Mouse (Mus musculus) ovary, postnatal 36 days (tissue): ENCODE results near the gene Cwc22.
"Not testable (repeated sequence)": the region's sequence is repeated elsewhere in the genome, so short reads cannot be mapped to it uniquely, and the experiment has no call there.

Source experiments
- DNase-seq: peaks from one replicate; pipeline ENCODE4 v3.0.0; 2022; ENCODE audit warnings: low spot score, mixed read lengths

Cwc22 gene

DNA sequence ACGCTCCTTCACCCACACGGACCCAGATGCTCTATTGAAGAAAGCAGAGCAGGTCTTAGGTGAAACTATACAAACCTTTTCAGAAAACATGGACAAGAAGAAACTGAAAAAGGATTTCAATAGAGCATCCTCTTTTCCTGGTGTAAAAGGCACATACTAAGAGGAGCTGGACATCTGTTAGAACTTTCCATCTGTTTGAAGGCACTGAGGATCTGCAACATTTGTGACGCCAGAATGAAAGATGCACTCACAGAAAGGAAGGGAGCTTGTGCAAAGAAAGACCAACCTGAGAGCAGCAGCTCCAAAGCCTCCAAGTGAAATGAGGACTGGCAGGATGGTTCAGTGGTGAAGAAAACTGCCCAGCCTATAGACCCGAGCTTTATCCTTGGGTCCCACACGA, 48.2 kb downstream of the Cwc22 start:
- DNase-seq = no peak

DNA sequence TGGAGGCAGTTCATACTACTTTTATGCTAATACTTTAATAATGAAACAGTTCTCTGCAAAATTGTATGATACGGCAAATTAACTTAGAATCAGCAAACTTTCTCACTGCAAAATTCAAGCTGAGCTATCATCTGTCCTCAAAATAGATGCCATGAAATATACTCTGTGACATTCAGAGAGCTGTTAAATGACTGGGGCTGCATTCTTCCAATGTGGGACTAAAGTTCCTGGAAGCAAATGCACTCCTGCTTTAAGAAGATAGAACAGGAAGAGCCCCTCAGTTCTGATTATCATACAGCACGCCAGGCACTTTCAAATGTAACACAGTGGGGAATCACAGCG, 48.6 kb downstream of the Cwc22 start:
- DNase-seq = no peak

DNA sequence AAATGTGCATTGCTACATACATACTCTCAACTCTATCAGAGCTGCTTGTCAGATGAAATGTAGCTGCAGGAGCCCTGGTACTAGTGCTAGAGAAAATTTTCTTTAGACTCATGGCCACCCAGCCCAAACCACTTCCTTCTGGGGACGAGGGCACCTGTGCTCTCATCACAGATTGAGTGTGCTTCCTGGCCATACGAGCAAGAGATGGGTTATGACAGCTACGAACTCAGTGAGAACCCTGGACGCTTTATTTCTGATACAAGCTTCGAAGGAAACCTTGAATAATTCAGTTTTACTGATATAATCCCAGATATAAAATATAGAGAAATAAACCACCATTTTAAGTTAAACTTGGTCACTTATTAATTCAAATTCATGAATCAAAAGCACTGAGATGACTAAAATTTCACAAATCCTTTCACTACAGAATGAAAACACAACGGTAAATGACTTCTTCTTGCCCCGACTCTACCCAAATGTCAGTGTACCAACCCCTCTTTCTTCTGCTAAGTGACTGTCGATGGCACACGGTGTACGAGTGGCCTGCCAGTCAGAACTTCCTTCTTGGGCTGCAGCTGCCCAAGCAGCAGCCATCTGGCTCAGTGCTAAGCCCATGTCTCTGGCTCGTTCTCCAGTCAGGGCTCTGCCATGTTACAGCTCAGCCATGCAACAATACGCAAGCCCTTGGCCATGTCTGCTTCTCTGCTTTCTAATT, 49.2 kb downstream of the Cwc22 start:
- DNase-seq = no peak

DNA sequence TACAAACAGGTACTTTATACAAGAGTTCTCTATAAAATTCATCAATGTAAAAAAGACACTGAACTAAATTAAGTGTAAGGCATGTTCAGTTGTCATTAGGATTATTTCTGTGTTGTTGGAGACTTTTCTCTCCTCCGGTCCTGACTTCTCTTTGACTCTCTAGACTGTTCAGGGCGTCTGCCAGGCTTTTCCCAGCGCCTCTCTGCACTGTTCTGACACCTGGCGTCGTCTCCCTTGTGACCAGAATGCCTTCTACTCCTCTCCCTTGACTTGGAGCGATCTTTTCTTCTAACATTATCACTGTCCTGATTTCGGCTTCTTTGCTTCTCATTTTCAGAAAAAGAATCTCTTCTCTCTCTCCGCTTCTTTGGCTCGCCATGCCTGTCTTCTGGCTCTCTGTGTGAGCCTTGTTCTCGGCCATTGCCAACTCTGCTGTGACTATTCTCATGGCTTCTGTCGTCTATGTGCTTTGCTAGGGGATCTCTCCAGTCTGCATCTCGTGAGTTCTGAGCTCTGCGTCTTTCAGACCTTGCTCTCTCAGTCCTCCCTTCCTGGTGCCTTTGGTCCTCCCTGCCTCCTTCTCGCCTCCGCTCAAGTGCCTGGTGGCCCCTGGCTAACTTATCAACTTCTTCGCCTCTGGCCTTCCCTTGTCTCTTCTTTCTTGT, 50.1 kb downstream of the Cwc22 start:
- DNase-seq = not testable (repeated sequence)

DNA sequence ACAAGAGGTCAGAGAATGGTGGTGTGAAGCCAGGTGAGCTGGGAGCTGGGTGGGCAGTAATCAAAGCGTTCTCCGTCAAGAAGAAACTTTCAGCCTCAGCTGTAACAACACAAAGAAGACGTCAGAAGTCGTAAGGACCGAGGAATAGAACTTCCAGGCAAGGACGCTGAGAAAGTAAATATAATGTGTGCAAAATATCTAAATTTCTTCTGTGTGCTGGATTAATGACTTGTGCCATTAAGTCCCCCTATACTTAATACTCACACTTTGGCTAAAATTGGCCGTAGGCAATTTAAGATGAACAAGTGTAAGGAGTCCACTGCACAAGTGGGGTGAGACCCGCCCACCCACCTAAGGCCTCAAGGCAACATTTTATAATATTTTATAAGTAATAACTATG, 51.3 kb downstream of the Cwc22 start:
- no peak for DNase-seq

DNA sequence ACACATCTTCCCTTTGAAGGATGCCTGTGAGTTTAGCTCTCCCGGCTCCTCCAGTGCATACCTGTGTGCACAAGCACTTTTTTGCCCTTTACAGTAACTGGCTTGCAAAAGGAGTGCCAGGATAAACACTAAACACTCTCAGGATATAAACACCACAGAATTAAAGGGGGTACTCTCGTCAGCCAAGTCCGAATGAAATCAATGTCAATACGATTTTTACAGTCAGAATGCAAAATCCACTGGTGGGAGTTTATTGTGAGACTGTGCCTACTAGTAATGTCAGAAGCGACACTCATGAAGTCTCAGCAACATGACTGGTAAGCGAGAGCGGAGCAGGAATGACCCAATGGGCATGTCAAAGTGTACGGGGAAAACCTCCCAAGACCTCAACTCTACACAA, 52.7 kb downstream of the Cwc22 start:
- DNase-seq = no peak

DNA sequence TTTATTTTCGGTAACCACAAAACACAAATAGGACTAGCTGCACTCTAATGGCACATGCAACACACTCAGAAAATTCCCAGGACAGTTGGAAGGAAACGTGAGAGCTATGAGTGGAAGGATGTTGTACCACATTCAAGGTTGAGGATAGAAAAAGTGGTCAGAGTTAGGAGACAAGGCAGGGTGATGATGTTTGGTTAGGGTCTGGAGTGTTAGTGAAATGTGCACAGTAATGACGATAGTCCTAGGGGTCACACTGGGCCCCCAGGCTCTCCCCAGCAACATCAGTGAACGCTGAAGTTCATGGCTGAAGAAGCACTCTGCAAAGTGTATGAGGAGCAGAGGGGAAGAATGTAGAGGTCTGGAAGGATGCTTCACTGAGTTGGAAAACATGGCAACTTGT, 53.6 kb downstream of the Cwc22 start:
- no peak for DNase-seq

DNA sequence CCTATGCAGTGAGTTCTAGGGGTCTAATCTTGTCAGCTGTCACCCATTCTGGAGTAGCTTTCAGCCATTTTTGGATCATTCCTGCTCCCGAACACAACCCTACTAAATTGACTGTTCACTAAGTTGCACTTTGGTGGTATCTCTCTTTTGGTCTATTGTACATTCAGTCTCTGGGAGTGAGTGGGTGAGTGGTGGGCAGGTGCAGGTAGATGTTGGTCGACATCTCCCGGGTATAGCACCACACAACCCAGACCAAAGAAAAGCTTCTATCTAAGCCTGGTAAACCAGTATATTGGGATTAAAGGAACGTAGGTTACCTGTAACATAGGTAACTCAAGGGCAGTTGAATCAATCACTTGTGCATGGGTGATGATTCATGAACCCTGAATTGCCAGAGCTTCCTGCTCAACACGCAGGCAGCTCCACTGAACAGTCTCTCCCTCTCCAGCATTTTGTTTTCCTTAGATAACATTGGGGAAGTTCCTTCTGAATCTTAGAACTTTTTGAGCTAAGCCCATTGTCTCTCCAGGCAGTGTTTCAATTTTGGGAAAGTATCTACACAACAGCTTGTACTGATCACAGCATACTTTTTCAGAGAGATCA, 55.2 kb downstream of the Cwc22 start:
- DNase-seq = no peak

DNA sequence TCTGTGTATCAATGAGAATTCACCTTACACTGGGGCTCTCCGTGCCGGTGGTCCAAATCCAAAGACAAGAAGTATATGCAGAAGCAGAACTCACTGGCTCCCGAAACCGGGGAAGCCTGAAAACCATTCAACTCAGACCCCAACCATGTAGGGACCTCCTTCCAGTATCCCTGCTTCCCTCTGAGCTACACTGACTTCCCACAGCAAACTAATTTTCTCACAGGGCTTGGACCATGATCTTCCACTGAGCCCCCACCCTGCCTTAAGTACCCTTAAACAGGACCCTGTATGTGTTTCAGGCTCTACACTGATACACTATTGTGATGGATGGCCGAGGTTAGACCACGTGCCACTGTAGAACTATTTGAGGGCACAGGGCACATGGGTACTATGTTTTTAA, 56.2 kb downstream of the Cwc22 start:
- no peak for DNase-seq

DNA sequence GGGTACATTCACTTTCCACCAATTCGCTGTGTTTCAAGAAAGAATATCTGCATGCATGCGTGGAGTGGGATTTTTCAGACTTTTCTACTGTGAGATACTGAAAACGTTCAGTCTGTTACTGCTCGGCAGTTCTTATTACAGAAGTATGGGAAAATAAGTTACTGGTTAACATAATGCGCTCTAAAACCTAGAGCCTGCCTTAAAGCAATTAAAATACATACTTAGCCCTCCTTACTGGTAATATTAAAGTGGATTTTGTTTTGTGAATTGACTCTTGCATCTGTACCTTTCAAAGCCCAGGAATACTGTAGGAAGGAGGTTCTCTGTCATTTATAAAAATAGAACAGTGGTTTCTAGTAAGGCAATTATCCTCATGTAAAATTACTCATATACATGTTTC, 56.8 kb downstream of the Cwc22 start:
- DNase-seq = no peak

DNA sequence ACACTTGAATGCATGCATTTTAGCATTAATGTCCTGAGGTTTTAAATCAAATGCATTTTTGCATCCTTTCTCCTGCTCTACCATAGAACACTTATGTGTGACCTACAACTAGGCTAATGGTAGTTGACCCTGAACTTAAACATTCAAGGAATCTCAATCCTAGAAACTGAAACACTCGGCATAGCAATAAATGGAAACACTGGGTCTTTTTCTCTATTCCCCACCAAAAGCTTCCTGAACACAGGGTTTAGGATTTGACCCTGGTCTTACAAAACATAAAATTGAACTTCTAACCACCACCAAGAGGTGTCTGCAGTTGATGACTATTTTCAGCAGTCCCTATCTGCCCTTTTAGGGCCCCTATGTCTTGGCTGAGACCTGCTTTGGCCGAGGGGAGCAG, 57.3 kb downstream of the Cwc22 start:
- DNase-seq = no peak

DNA sequence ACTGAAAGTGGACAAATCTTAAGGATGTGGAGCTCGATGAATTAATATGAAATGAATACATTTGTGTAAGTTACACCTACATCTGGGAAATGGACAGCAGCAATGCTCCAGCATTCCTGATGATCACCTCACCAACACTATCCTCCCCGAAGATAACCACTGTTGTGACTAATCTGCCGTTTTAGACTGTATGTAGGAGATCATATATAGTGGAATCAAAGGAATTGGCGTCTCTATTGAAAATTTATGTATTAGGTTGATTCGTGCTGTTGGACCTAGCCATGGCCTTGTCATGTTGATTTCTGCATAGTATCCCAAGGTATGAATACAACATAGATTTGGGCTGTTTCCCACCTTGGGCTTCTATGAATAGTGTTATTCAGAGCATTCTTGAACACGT, 58.1 kb downstream of the Cwc22 start:
- no peak for DNase-seq

DNA sequence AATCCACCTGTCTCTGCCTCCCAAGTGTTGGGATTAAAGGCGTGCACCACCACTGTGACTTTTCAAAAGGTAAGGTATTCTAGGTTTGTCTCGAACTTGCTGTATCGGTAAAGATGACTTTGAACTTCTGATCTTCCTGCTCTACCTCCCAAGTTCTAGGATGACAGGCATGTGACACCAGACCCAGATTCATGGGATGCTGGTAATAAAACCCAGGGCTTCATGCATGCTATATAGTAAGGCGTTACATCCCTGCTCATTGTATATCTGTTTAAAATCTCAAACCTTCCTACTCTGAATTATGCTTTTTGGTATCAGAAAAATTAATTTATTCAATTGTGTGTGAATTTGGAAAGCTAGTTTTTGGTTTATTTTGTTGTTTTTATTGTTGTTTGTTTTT, 59.0 kb downstream of the Cwc22 start:
- DNase-seq = no peak

DNA sequence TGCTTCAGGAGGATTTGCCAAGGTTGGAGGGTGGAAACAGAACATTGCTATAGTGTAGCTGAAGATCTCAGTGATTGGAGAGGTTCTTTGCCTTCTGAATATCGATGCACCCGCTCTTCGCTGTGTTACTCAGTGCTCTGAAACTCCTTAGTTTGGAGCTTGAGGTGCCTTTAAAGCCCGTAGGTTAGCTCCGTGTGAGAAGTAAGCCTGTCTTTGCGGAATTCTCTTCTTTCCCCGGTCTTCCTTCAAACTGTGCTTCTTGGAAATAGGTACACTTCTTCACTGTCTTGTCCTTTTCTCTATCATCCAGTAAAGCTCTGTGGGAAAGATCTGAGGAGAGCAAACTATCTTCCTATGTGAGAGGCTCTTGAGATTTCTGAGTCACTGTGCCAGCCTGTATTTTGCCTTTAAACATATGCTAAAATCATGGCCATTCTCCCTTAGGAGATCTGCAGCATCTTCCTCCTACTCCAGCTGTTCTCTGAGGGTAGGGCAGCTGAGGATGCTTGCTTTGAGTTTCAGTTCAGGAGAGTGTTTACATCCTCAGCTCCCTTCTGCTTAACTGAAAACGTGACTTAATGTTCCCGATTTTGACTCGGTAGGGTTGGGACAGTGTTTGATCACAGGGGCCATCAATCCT, 60.6 kb downstream of the Cwc22 start:
- no peak for DNase-seq

DNA sequence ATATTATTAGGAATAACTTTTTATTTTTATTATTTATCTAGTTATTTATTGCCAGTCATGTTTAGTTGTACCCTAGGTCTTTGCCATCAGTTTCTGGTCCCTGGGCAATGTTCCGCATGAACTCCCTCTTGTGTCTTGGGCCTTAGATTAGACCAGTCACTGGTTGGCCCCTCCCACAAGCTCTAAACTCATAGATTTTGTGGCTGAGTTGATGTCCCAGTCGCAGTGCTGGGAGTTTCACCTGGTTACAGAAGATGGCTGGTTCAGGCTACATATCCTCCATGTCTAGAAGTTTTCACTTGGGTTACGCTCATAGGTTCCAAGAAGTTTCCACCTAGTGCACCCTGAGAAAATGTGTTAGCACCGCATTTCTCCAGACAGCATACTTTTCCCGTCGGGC, 61.1 kb downstream of the Cwc22 start:
- no peak for DNase-seq

DNA sequence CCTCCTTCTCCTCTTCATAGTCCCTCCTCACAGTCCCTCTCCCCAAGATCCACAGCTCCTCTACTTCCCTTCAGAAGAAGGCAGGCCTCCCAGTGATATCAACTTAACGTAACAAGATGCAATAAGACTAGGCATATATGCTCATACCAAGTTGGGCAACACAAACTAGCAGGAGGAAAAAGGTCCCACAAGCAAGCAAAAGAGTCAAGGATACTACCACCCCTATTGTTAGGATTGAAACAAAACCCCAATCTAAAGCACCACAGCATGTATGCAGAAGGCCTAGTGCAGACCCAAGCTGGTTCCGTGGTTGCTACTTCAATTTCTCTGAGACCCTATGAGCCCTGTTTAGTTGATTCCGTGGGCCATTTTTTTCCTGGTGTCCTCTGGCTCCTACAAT, 61.7 kb downstream of the Cwc22 start:
- DNase-seq = no peak

DNA sequence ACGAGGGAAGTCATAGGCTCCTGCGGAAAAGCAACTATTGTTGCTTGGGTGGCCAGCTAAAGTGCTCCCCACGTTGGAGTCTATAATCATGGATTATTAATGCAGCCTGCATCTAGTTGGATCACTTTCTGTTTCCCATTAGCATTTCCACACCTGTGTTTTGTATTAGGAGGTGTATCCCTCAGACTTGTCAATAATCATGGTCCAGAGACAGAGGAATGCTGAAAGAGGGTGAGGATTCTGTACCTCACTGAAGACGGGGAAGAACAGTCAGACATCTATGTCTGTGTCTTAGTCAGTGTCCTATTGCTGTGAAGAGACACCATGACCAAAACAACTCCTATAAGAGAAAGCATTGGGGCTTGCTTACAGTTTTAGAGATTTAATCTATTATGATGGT, 63.2 kb downstream of the Cwc22 start:
- no peak for DNase-seq

DNA sequence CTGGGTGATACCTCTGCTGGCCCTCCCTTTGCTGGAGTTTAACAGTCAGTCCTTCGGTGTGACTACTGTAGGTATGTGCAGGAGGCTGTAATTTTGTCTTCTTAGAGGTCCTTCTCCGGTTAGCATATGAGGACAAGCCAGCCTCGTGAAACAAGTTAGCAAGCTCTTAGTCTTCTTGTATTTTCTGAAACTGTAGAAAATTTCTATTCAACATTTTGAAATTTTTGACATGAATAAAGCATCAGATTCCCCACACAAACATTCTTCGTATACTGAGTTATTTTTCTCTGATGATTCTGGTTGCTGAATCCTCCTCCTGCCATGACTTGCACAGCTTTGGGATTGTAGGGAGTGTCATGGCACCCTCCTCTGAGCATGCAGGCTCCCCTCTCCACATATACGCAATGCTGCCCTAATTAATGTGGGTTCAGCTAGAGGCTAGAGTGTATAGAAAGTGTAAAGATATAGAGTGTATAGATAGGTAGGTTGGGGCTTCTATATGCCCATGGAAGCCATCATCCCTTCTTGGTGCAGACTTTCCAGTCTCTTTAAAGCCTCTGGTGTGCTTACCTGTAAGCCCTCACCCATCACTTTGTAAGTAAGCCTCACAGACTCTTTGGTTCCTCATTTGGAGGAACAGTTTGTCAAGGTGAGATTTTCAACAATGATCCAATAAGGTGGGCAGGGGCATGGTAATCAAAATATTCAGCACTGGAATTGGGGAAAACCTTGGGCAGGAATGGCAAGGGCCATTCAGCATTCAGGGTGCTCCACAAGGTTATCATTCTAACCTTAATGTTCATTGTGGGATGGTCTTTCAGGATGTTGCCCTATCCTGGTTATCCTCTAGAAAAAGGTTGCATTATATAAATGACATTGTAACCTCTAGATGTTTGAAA, 64.6 kb downstream of the Cwc22 start:
- no peak for DNase-seq

DNA sequence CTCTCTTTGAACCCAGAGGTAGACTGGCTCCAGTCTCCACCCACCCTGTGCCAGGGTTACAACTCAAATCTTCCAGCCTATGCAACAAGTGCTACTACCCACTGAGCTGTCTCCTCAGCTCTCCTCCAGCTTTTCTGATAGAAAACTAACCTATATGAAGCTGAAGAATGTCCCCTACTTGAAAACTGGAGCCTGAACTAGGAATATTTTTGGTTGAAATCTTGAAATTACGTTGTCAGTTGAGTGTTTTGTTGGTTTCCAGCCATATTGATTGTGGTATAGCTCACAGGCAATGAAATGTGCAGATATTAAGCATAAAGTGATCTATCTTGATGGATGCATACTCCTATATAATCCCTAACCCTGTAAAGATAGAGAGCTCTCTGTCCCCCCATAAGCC, 65.8 kb downstream of the Cwc22 start:
- no peak for DNase-seq

DNA sequence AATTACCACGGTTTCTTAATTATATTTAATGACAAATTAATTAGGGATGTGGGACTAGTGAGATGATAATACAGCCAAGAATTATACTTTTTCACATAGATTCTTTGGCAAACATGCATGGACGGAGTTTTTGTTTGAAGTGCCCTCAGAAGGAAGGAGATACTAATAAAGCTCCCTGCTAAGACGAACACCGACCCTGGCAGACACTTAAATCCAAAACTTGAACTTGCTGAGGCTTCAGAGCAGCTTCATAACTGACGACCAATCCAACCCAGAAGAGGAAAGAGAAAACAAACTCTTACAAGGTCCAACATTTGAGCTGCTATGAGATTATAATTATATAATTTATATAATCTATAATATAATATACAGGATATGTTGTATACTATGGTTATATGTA, 66.4 kb downstream of the Cwc22 start:
- no peak for DNase-seq

DNA sequence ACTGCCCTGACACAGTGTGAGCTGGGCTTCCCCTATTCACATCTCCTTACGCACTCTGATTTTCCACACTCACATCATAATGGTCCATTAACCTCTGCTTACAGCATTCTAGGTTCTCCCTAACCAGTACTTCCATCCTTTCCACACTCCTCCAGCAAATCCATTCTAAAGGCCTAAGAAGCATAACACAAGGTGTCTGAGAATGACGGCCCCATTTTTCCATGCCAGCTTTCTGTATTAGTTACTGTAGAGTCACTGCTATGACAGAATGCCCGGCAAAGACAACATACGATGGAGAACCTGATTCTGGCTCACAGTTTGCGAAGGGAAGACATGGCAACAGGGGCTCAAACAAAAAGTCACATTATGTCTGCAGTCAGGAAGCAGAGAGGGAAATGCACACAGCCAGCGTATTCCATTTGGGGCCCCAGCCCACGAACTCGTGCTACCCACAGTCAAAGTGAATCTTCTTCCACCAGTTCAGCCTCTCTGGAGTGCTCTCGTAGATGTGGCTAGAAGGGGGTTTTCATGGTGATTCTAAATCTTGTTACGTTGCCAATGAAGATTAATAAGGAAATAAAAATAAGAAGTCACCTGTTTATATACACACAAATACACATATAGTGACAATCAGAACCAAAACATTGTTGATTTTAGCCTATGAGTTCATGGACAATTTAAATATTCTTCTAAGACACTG, 68.9 kb downstream of the Cwc22 start:
- DNase-seq = no peak

DNA sequence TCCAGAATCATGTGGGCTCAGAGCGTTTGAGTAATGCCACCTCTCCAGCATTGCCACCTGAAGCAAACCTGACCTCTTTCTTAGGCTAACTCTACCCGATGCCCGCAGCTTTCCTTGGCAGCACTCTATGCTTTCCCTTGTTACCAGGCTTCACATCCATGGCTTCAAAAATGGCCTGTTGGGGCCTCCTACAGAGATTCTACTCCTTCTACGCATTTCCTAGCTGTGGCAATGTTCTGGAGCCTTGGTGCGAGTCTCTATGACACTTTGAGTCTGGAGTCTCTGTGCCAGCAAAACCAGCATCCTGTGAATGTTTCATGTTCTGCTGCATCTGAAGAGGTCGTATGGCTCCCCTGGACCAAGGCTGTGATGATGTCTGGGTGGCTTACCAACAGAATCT, 69.8 kb downstream of the Cwc22 start:
- DNase-seq = no peak
